Comparison of ENCODE assay signal across 7 mouse cellular contexts in genomic region chr11:80973976-80974375, GRCm38 (mm10).
A peak's percentile ranks its signal among the peaks of the same experiment; 100 is the strongest.
DNase-seq lines count a peak whose midpoint lies in the region; ATAC-seq lines count a peak whose summit lies in the region.

No protein-coding gene starts in this region.

- DNase-seq in testis, postnatal 10 days (ENCODE audit: low spot score): peak; percentile 64
- DNase-seq in testis, postnatal 14 days (ENCODE audit: low spot score): no peak
- DNase-seq in frontal cortex, postnatal 14 days (ENCODE audit: low spot score in 2 of 2): peak; percentile 40 to 50
- DNase-seq in kidney, postnatal 36 days: peak; percentile 44 to 51
- peak; percentile 75 for DNase-seq in lung, postnatal 36 days

- ATAC-seq in megakaryocyte progenitor cell, adult 5-6 weeks (replicated peaks; ENCODE audit: poor library complexity): no peak
- no peak for ATAC-seq in megakaryocyte, adult 5-6 weeks (ENCODE audit: poor library complexity, severe bottlenecking)
